Mouse (Mus musculus) MEL (cell line): Measurements from ENCODE around the gene Ciita. TPM values are rescaled to one million over a fixed set of nuclear protein-coding genes. Genes with fewer than 3 reads are reported as not detected.

Experiments
- DNase-seq: peaks from one replicate; pipeline ENCODE4 v3.0.0; 2011; ENCODE audit warnings: low read depth, low spot score
- H3K27ac ChIP-seq: 2 replicates; pipeline ENCODE4 v1.5.1; 2012; ENCODE audit warnings: low read depth, mild to moderate bottlenecking, control low read depth, low read length, moderate library complexity; ENCODE audit not compliant: control insufficient read depth
- H3K27me3 ChIP-seq, 2 experiments: fragments of 150-350 bp in 1 of 2; sonication (generic) in 1 of 2; 2 replicates each; pipeline ENCODE4 v1.6.1; 2012; ENCODE audit warnings: low read length in 2 of 2, mild to moderate bottlenecking in 2 of 2, improper control_type of control experiment in 1 of 2, moderate library complexity in 1 of 2; ENCODE audit not compliant: insufficient read depth in 2 of 2, control insufficient read depth in 1 of 2
- H3K36me3 ChIP-seq, 2 experiments: 2 replicates each; pipeline ENCODE4 v1.6.1; 2012 to 2014; ENCODE audit warnings: low read length in 2 of 2, improper control_type of control experiment in 1 of 2, inconsistent platforms in 1 of 2, mild to moderate bottlenecking in 1 of 2; ENCODE audit not compliant: insufficient read depth in 2 of 2, control insufficient read depth in 1 of 2
- H3K4me1 ChIP-seq, 2 experiments: fragments of 150-350 bp in 1 of 2; sonication (generic) in 1 of 2; 2 replicates each; pipeline ENCODE4 v1.6.1; 2012; ENCODE audit warnings: low read length in 2 of 2, improper control_type of control experiment in 1 of 2, mild to moderate bottlenecking in 1 of 2; ENCODE audit not compliant: insufficient read depth in 2 of 2, control insufficient read depth in 1 of 2
- H3K4me3 ChIP-seq, 2 experiments: fragments of 150-350 bp in 1 of 2; sonication (generic) in 1 of 2; 2 replicates each; pipeline ENCODE4 v1.5.1; 2012; ENCODE audit warnings: low read depth in 2 of 2, low read length in 2 of 2, mild to moderate bottlenecking in 2 of 2, moderate library complexity in 2 of 2, control low read depth in 1 of 2, improper control_type of control experiment in 1 of 2; ENCODE audit not compliant: control insufficient read depth in 1 of 2, insufficient read depth in 1 of 2
- H3K79me2 ChIP-seq: 2 replicates; pipeline ENCODE4 v1.6.1; 2012; ENCODE audit warnings: mild to moderate bottlenecking, low read length, moderate library complexity; ENCODE audit not compliant: control insufficient read depth, poor library complexity, insufficient read depth
- H3K9ac ChIP-seq: 2 replicates; pipeline ENCODE4 v1.6.1; 2012; ENCODE audit warnings: low read depth, mild to moderate bottlenecking, control low read depth, low read length, moderate library complexity; ENCODE audit not compliant: control insufficient read depth, poor library complexity, severe bottlenecking
- H3K9me3 ChIP-seq: fragments of 150-350 bp; sonication (generic); replicated peaks from 2 replicates; pipeline ENCODE4 v1.6.1; 2012; ENCODE audit warnings: mild to moderate bottlenecking, low read length, improper control_type of control experiment, moderate library complexity; ENCODE audit not compliant: insufficient read depth
- BHLHE40 ChIP-seq: IDR thresholded peaks from 2 replicates; pipeline ENCODE4 v1.6.1; 2012; ENCODE audit warnings: low read depth, mild to moderate bottlenecking, inconsistent platforms, low read length, improper control_type of control experiment, borderline replicate concordance
- CHD1 ChIP-seq: IDR thresholded peaks from 2 replicates; pipeline ENCODE4 v1.6.1; 2012; ENCODE audit warnings: low read depth, mild to moderate bottlenecking, inconsistent platforms, low read length, improper control_type of control experiment
- CHD2 ChIP-seq: IDR thresholded peaks from 2 replicates; pipeline ENCODE4 v1.6.1; 2011; ENCODE audit warnings: low read length, improper control_type of control experiment
- CTCF ChIP-seq, 3 experiments: IDR thresholded peaks in 2 of 3; conservative IDR thresholded peaks in 1 of 3; 2 replicates each; pipeline ENCODE4 v1.5.1; 2011 to 2012; ENCODE audit warnings: low read length in 3 of 3, low read depth in 2 of 3, mild to moderate bottlenecking in 2 of 3, improper control_type of control experiment in 1 of 3, inconsistent platforms in 1 of 3, mixed read lengths in 1 of 3, moderate library complexity in 1 of 3; ENCODE audit not compliant: control insufficient read depth in 1 of 3, insufficient read depth in 1 of 3, poor library complexity in 1 of 3, severe bottlenecking in 1 of 3
- E2F4 ChIP-seq: IDR thresholded peaks from 2 replicates; pipeline ENCODE4 v1.6.1; 2011; ENCODE audit warnings: low read depth, low read length, improper control_type of control experiment, borderline replicate concordance
- EP300 ChIP-seq, 2 experiments: IDR thresholded peaks; 2 replicates each; pipeline ENCODE4 v1.6.1; 2011; ENCODE audit warnings: improper control_type of control experiment in 2 of 2, low read length in 2 of 2, low read depth in 1 of 2, mild to moderate bottlenecking in 1 of 2
- GABPA ChIP-seq: IDR thresholded peaks from 2 replicates; pipeline ENCODE4 v1.6.1; 2012; ENCODE audit warnings: low read depth, mild to moderate bottlenecking, inconsistent platforms, low read length, improper control_type of control experiment, moderate library complexity
- GATA1 ChIP-seq: IDR thresholded peaks from 2 replicates; pipeline ENCODE4 v1.6.1; 2011; ENCODE audit warnings: low read depth, low read length, improper control_type of control experiment
- KAT2A ChIP-seq: conservative IDR thresholded peaks from 2 replicates; pipeline ENCODE4 v1.6.1; 2012; ENCODE audit warnings: low read depth, low read length, improper control_type of control experiment, inconsistent platforms
- MAFK ChIP-seq: IDR thresholded peaks from 2 replicates; pipeline ENCODE4 v1.6.1; 2011; ENCODE audit warnings: low read depth, mild to moderate bottlenecking, low read length, improper control_type of control experiment, borderline replicate concordance
- MAZ ChIP-seq: IDR thresholded peaks from 2 replicates; pipeline ENCODE4 v1.6.1; 2012; ENCODE audit warnings: low read depth, mild to moderate bottlenecking, inconsistent platforms, low read length, improper control_type of control experiment
- NELFE ChIP-seq: IDR thresholded peaks from 2 replicates; pipeline ENCODE4 v1.6.1; 2011; ENCODE audit warnings: low read depth, low read length, improper control_type of control experiment
- POLR2AphosphoS2 ChIP-seq: IDR thresholded peaks from 2 replicates; pipeline ENCODE4 v1.6.1; 2011; ENCODE audit warnings: low read length, improper control_type of control experiment
- RAD21 ChIP-seq: IDR thresholded peaks from 2 replicates; pipeline ENCODE4 v1.6.1; 2011; ENCODE audit warnings: mild to moderate bottlenecking, low read depth, low read length, improper control_type of control experiment
- TAL1 ChIP-seq: IDR thresholded peaks from 2 replicates; pipeline ENCODE4 v1.6.1; 2012; ENCODE audit warnings: mild to moderate bottlenecking, inconsistent platforms, low read length, moderate library complexity, mixed read lengths
- TBP ChIP-seq: IDR thresholded peaks from 2 replicates; pipeline ENCODE4 v1.8.0; 2011; ENCODE audit warnings: low read depth, low read length, improper control_type of control experiment
- USF2 ChIP-seq, 2 experiments: IDR thresholded peaks; 2 replicates each; pipeline ENCODE4 v1.6.1; 2011 to 2012; ENCODE audit warnings: improper control_type of control experiment in 2 of 2, low read length in 2 of 2, borderline replicate concordance in 1 of 2, inconsistent platforms in 1 of 2, low read depth in 1 of 2, mild to moderate bottlenecking in 1 of 2; ENCODE audit not compliant: insufficient read depth in 1 of 2
- ZC3H11A ChIP-seq: IDR thresholded peaks from 2 replicates; pipeline ENCODE4 v1.6.1; 2012; ENCODE audit warnings: low read depth, mild to moderate bottlenecking, inconsistent platforms, low read length, improper control_type of control experiment
- ZMIZ1 ChIP-seq: IDR thresholded peaks from 2 replicates; pipeline ENCODE4 v1.6.1; 2012; ENCODE audit warnings: low read depth, mild to moderate bottlenecking, inconsistent platforms, low read length, improper control_type of control experiment, moderate library complexity
- ZNF384 ChIP-seq: IDR thresholded peaks from 2 replicates; pipeline ENCODE4 v1.6.1; 2012; ENCODE audit warnings: low read depth, mild to moderate bottlenecking, inconsistent platforms, low read length, improper control_type of control experiment
- polyA plus RNA-seq, 2 experiments: library from polyadenylated mRNA; stranded (reverse) in 1 of 2; unstranded in 1 of 2; fragments of >175 nt in 1 of 2; fragments of >200 nt in 1 of 2; gene quantifications; 2 replicates each; pipeline versions ENCODE4 v1.2.1 to v1.2.4; 2012; ENCODE audit warnings: low replicate concordance in 2 of 2, low read depth in 1 of 2; ENCODE audit not compliant: insufficient read length in 2 of 2, insufficient read depth in 1 of 2, missing spikeins in 1 of 2
- total RNA-seq: library from RNA; depleted of rRNA; stranded (reverse); fragments of 300-350 nt; gene quantifications from 2 replicates; pipeline ENCODE4 v1.2.3, GENCODE M21; 2012

Gene Ciita
- total and polyA plus RNA-seq, 3 experiments = 0.04 TPM; not detected in 2

- no peak overlapping the region for H3K9ac ChIP-seq
- H3K36me3 ChIP-seq = no peaks in the 10 kb centered on the region
- H3K4me3 ChIP-seq = no peak overlapping the region
- H3K27ac ChIP-seq = no peak overlapping the region
- no peaks in the 10 kb centered on the region for H3K4me1 ChIP-seq
- TF ChIP-seq RAD21 = no peak
- no peak for TF ChIP-seq ZMIZ1
- TF ChIP-seq TBP = no peak
- no peak for TF ChIP-seq USF2 (IDR thresholded peaks at IDR 0.05; ENCODE audit: borderline replicate concordance in 1 of 2, insufficient read depth in 1 of 2, low read depth in 1 of 2, low read length in 2 of 2)
- TF ChIP-seq MAFK = no peak
- TF ChIP-seq GATA1 = no peak
- TF ChIP-seq CTCF (IDR thresholded peaks at IDR 0.05 in 2 of 3, conservative IDR thresholded peaks at IDR 0.05 in 1 of 3; ENCODE audit: control insufficient read depth in 1 of 3, insufficient read depth in 1 of 3, low read depth in 2 of 3, low read length in 3 of 3, poor library complexity in 1 of 3, severe bottlenecking in 1 of 3) = no peak
- no peak for TF ChIP-seq E2F4
- TF ChIP-seq, all 39 proteins: peak for 0
- Histone ChIP-seq H3K27me3 (no peaks in the 10 kb centered on the region), H3K9me3 (no peaks in the 10 kb centered on the region), H3K79me2 (no peaks in the 10 kb centered on the region)
- no peak for DNase-seq
These were observed 53.9 kb downstream of the Ciita start for GRCm38 (mm10) chr16:10533781-10534180.

- TF ChIP-seq CTCF (IDR thresholded peaks at IDR 0.05 in 2 of 3, conservative IDR thresholded peaks at IDR 0.05 in 1 of 3; ENCODE audit: control insufficient read depth in 1 of 3, insufficient read depth in 1 of 3, low read depth in 2 of 3, low read length in 3 of 3, poor library complexity in 1 of 3, severe bottlenecking in 1 of 3) = no peak
- no peak for TF ChIP-seq BHLHE40
- TF ChIP-seq EP300 (IDR thresholded peaks at IDR 0.05; ENCODE audit: low read depth in 1 of 2, low read length in 2 of 2) = no peak
- no peak for TF ChIP-seq ZMIZ1
- TF ChIP-seq NELFE = no peak
- TF ChIP-seq POLR2AphosphoS2 = no peak
- TF ChIP-seq KAT2A = no peak
- TF ChIP-seq ZC3H11A = no peak
- no peak for TF ChIP-seq TAL1
- TF ChIP-seq MAZ = no peak
- TF ChIP-seq CHD2 = no peak
- no peak for TF ChIP-seq CHD1
- TF ChIP-seq GABPA = no peak
- no peak for TF ChIP-seq ZNF384
- TF ChIP-seq USF2 (IDR thresholded peaks at IDR 0.05; ENCODE audit: borderline replicate concordance in 1 of 2, insufficient read depth in 1 of 2, low read depth in 1 of 2, low read length in 2 of 2) = no peak
- Histone ChIP-seq H3K79me2 (no peaks in the 10 kb centered on the region), H3K36me3 (no peaks in the 10 kb centered on the region), H3K9ac (no peak overlapping the region), H3K9me3 (no peaks in the 10 kb centered on the region), H3K4me1 (no peaks in the 10 kb centered on the region), H3K27me3 (no peaks in the 10 kb centered on the region), H3K27ac (no peak overlapping the region), H3K4me3 (no peak overlapping the region)
- DNase-seq = peak; percentile 49
These were observed 54.7 kb downstream of the Ciita start for GRCm38 (mm10) chr16:10534567-10534966.
